Mouse (Mus musculus): Measurements from ENCODE around the gene Fuz. TPM values are rescaled to one million over a fixed set of nuclear protein-coding genes. Genes with fewer than 3 reads are reported as not detected.
A peak's percentile ranks its signal among the peaks of the same experiment; 100 is the strongest.

The Fuz gene
- polyA plus RNA-seq, 1 experiment from 2014 or later, result 19.1 TPM

- Histone ChIP-seq H3K4me3 (peak overlapping the region; percentile 57; the same call in 1 of the 2 replicates), H3K36me3 (peaks cover 24% of the 10 kb centered on the region), H3K27me3 (replicated peaks) (no peaks in the 10 kb centered on the region), H3K4me2 (replicated peaks) (peak overlapping the region; percentile 83), H3K27ac (peak overlapping the region; percentile 57; the same call in 1 of the 2 replicates), H3K9ac (0 out of 2 replicates have a peak overlapping the region, but pooled peaks have one; percentile 17), H3K4me1 (peaks cover 57% of the 10 kb centered on the region), H3K9me3 (no peaks in the 10 kb centered on the region)
- ATAC-seq (ENCODE audit: low FRiP score, low read depth), result no peak
- WGBS, result 35% methylated on average over 7 of the region's 7 CpGs
Measured at GRCm38 (mm10) chr7:44895206-44895592, 680 bp upstream of the Fuz start.

GRCm38 (mm10) chr7:44896499-44896898, 620 bp downstream of the Fuz start:
- peaks cover 27% of the 10 kb centered on the region for H3K36me3 ChIP-seq
- peak overlapping the region; percentile 64 for H3K9ac ChIP-seq
- H3K27me3 ChIP-seq (replicated peaks), result no peaks in the 10 kb centered on the region
- H3K4me1 ChIP-seq, result peaks cover 51% of the 10 kb centered on the region
- peak overlapping the region; percentile 83 for H3K4me2 ChIP-seq (replicated peaks)
- H3K4me3 ChIP-seq, result peak overlapping the region; percentile 57
- WGBS, result 42% methylated on average over 10 of the region's 10 CpGs
- no peak overlapping the region for H3K27ac ChIP-seq
- H3K9me3 ChIP-seq, result no peaks in the 10 kb centered on the region
- ATAC-seq (ENCODE audit: low FRiP score, low read depth), result no peak

GRCm38 (mm10) chr7:44898607-44899006, 2.7 kb downstream of the Fuz start:
- Histone ChIP-seq H3K27me3 (replicated peaks) (no peaks in the 10 kb centered on the region), H3K36me3 (peaks cover 48% of the 10 kb centered on the region), H3K4me3 (no peak overlapping the region), H3K27ac (no peak overlapping the region), H3K4me1 (peaks cover 47% of the 10 kb centered on the region), H3K9ac (no peak overlapping the region), H3K4me2 (replicated peaks) (0 out of 2 replicates have a peak overlapping the region, but pooled peaks have one; percentile 12), H3K9me3 (no peaks in the 10 kb centered on the region)
- no peak for ATAC-seq (ENCODE audit: low FRiP score, low read depth)
- 40% methylated on average over 19 of the region's 19 CpGs for WGBS

GRCm38 (mm10) chr7:44900632-44901031, 4.8 kb downstream of the Fuz start:
- no peak overlapping the region for H3K27ac ChIP-seq
- no peak overlapping the region for H3K4me3 ChIP-seq
- no peaks in the 10 kb centered on the region for H3K27me3 ChIP-seq (replicated peaks)
- H3K9ac ChIP-seq, result no peak overlapping the region
- no peaks in the 10 kb centered on the region for H3K9me3 ChIP-seq
- 93% methylated on average over 11 of the region's 11 CpGs for WGBS
- no peak overlapping the region for H3K4me2 ChIP-seq (replicated peaks)
- ATAC-seq (ENCODE audit: low FRiP score, low read depth), result no peak
- peaks cover 34% of the 10 kb centered on the region for H3K4me1 ChIP-seq
- H3K36me3 ChIP-seq, result peaks cover 68% of the 10 kb centered on the region

- peaks cover 74% of the 10 kb centered on the region for H3K36me3 ChIP-seq
Measured at GRCm38 (mm10) chr7:44901230-44901722, 5.4 kb downstream of the Fuz start.

GRCm38 (mm10) chr7:44905430-44905829, 9.6 kb downstream of the Fuz start:
- no peaks in the 10 kb centered on the region for H3K27me3 ChIP-seq (replicated peaks)
- H3K9me3 ChIP-seq, result no peaks in the 10 kb centered on the region
- ATAC-seq (ENCODE audit: low FRiP score, low read depth), result no peak
- H3K4me1 ChIP-seq, result peaks cover 11% of the 10 kb centered on the region
- H3K27ac ChIP-seq, result no peak overlapping the region
- H3K36me3 ChIP-seq, result peaks cover 94% of the 10 kb centered on the region
- WGBS, result 95% methylated on average over 20 of the region's 20 CpGs
- no peak overlapping the region for H3K4me2 ChIP-seq (replicated peaks)
- H3K9ac ChIP-seq, result no peak overlapping the region
- no peak overlapping the region for H3K4me3 ChIP-seq

More at GRCm38 (mm10) chr7:44901230-44901722, 5.4 kb downstream of the Fuz start:
- no peak overlapping the region for H3K27ac ChIP-seq
- 23% methylated on average over 21 of the region's 21 CpGs for WGBS
- no peaks in the 10 kb centered on the region for H3K9me3 ChIP-seq
- 0 out of 2 replicates have a peak overlapping the region, but pooled peaks have one; percentile 20 for H3K4me3 ChIP-seq
- peaks cover 33% of the 10 kb centered on the region for H3K4me1 ChIP-seq
- no peaks in the 10 kb centered on the region for H3K27me3 ChIP-seq (replicated peaks)
- peak overlapping the region; percentile 5; the same call in 1 of the 2 replicates for H3K9ac ChIP-seq
- H3K4me2 ChIP-seq (replicated peaks), result peak overlapping the region; percentile 51
- no peak for ATAC-seq (ENCODE audit: low FRiP score, low read depth)

- no peak overlapping the region for H3K4me2 ChIP-seq (replicated peaks)
- no peak overlapping the region for H3K27ac ChIP-seq
- no peaks in the 10 kb centered on the region for H3K9me3 ChIP-seq
- H3K9ac ChIP-seq, result no peak overlapping the region
- H3K27me3 ChIP-seq (replicated peaks), result no peaks in the 10 kb centered on the region
- no peaks in the 10 kb centered on the region for H3K4me1 ChIP-seq
- ATAC-seq (ENCODE audit: low FRiP score, low read depth), result no peak
- 92% methylated on average over 15 of the region's 15 CpGs for WGBS
- H3K4me3 ChIP-seq, result no peak overlapping the region
- peaks cover 90% of the 10 kb centered on the region for H3K36me3 ChIP-seq
Measured at GRCm38 (mm10) chr7:44908706-44909476, 13.0 kb downstream of the Fuz start.

GRCm38 (mm10) chr7:44914396-44914795, 18.5 kb downstream of the Fuz start:
- Histone ChIP-seq H3K4me1 (no peaks in the 10 kb centered on the region), H3K27ac (no peak overlapping the region), H3K36me3 (peaks cover 67% of the 10 kb centered on the region), H3K9ac (no peak overlapping the region), H3K4me2 (replicated peaks) (no peak overlapping the region), H3K4me3 (no peak overlapping the region), H3K27me3 (replicated peaks) (no peaks in the 10 kb centered on the region), H3K9me3 (no peaks in the 10 kb centered on the region)
- WGBS, result 93% methylated on average over 2 of the region's 2 CpGs
- ATAC-seq (ENCODE audit: low FRiP score, low read depth), result no peak

- Histone ChIP-seq H3K4me3 (no peak overlapping the region), H3K4me1 (no peaks in the 10 kb centered on the region), H3K9me3 (no peaks in the 10 kb centered on the region), H3K9ac (no peak overlapping the region), H3K36me3 (peaks cover 64% of the 10 kb centered on the region), H3K27me3 (replicated peaks) (no peaks in the 10 kb centered on the region), H3K4me2 (replicated peaks) (no peak overlapping the region), H3K27ac (no peak overlapping the region)
- no peak for ATAC-seq (ENCODE audit: low FRiP score, low read depth)
- 95% methylated on average over 9 of the region's 9 CpGs for WGBS
Measured at GRCm38 (mm10) chr7:44915314-44915713, 19.4 kb downstream of the Fuz start.

GRCm38 (mm10) chr7:44916191-44916590, 20.3 kb downstream of the Fuz start:
- H3K4me2 ChIP-seq (replicated peaks), result no peak overlapping the region
- no peaks in the 10 kb centered on the region for H3K4me1 ChIP-seq
- H3K27ac ChIP-seq, result no peak overlapping the region
- no peaks in the 10 kb centered on the region for H3K27me3 ChIP-seq (replicated peaks)
- ATAC-seq (ENCODE audit: low FRiP score, low read depth), result no peak
- WGBS, result 91% methylated on average over 6 of the region's 6 CpGs
- H3K36me3 ChIP-seq, result peaks cover 61% of the 10 kb centered on the region
- H3K9me3 ChIP-seq, result no peaks in the 10 kb centered on the region
- no peak overlapping the region for H3K4me3 ChIP-seq
- H3K9ac ChIP-seq, result no peak overlapping the region

- no peak overlapping the region for H3K27ac ChIP-seq
- no peak overlapping the region for H3K9ac ChIP-seq
- no peak overlapping the region for H3K4me2 ChIP-seq (replicated peaks)
- H3K36me3 ChIP-seq, result peaks cover 61% of the 10 kb centered on the region
- H3K4me3 ChIP-seq, result no peak overlapping the region
- no peaks in the 10 kb centered on the region for H3K4me1 ChIP-seq
- H3K27me3 ChIP-seq (replicated peaks), result no peaks in the 10 kb centered on the region
- ATAC-seq (ENCODE audit: low FRiP score, low read depth), result no peak
- WGBS, result 93% methylated on average over 4 of the region's 4 CpGs
- H3K9me3 ChIP-seq, result no peaks in the 10 kb centered on the region
Measured at GRCm38 (mm10) chr7:44916881-44917280, 21.0 kb downstream of the Fuz start.

- Histone ChIP-seq H3K36me3 (peaks cover 65% of the 10 kb centered on the region), H3K9ac (no peak overlapping the region), H3K4me1 (no peaks in the 10 kb centered on the region), H3K27me3 (replicated peaks) (no peaks in the 10 kb centered on the region), H3K4me3 (no peak overlapping the region), H3K9me3 (no peaks in the 10 kb centered on the region), H3K4me2 (replicated peaks) (no peak overlapping the region), H3K27ac (no peak overlapping the region)
- WGBS, result 85% methylated on average over 3 of the region's 3 CpGs
- no peak for ATAC-seq (ENCODE audit: low FRiP score, low read depth)
Measured at GRCm38 (mm10) chr7:44918219-44918618, 22.3 kb downstream of the Fuz start.
